Mouse (Mus musculus): ENCODE results near the gene Plg. TPM values are rescaled to one million over a fixed set of nuclear protein-coding genes. Genes with fewer than 3 reads are reported as not detected.
A peak's percentile ranks its signal among the peaks of the same experiment; 100 is the strongest.

The Plg gene
- total RNA-seq, 2 experiments from 2014 or later = not detected

- no peak for DNase-seq (ENCODE audit: low spot score in 2 of 2)
These were observed 6.8 kb downstream of the Plg start for GRCm38 (mm10) chr17:12385049-12385794.

GRCm38 (mm10) chr17:12387781-12388180, 9.4 kb downstream of the Plg start:
- DNase-seq (ENCODE audit: low spot score in 2 of 2) = no peak

- no peak for DNase-seq (ENCODE audit: low spot score in 2 of 2)
These were observed 9.8 kb downstream of the Plg start for GRCm38 (mm10) chr17:12388239-12388638.

- DNase-seq (ENCODE audit: low spot score in 2 of 2) = no peak
These were observed 17.8 kb downstream of the Plg start for GRCm38 (mm10) chr17:12396163-12396677.

GRCm38 (mm10) chr17:12403420-12403819, 25.0 kb downstream of the Plg start:
- DNase-seq (ENCODE audit: low spot score in 2 of 2) = no peak

- DNase-seq (ENCODE audit: low spot score in 2 of 2) = no peak
These were observed 31.0 kb downstream of the Plg start for GRCm38 (mm10) chr17:12409346-12409944.

- DNase-seq (ENCODE audit: low spot score in 2 of 2) = no peak
These were observed 33.9 kb downstream of the Plg start for GRCm38 (mm10) chr17:12412181-12412890.

- no peak for DNase-seq (ENCODE audit: low spot score in 2 of 2)
These were observed 34.5 kb downstream of the Plg start for GRCm38 (mm10) chr17:12412891-12413237.

GRCm38 (mm10) chr17:12415031-12415735, 36.8 kb downstream of the Plg start:
- DNase-seq (ENCODE audit: low spot score in 2 of 2) = no peak

- DNase-seq (ENCODE audit: low spot score in 2 of 2) = no peak
These were observed 37.3 kb downstream of the Plg start for GRCm38 (mm10) chr17:12415741-12416140.

- DNase-seq (ENCODE audit: low spot score in 2 of 2) = peak; percentile 74 to 81
These were observed 38.0 kb downstream of the Plg start for GRCm38 (mm10) chr17:12416250-12416895.

- DNase-seq (ENCODE audit: low spot score in 2 of 2) = no peak
These were observed 41.2 kb downstream of the Plg start for GRCm38 (mm10) chr17:12419491-12420079.

GRCm38 (mm10) chr17:12420886-12421574, 42.6 kb downstream of the Plg start:
- no peak for DNase-seq (ENCODE audit: low spot score in 2 of 2)

- DNase-seq (ENCODE audit: low spot score in 2 of 2) = no peak
These were observed 43.7 kb downstream of the Plg start for GRCm38 (mm10) chr17:12422143-12422542.

- DNase-seq (ENCODE audit: low spot score in 2 of 2) = no peak
These were observed 48.7 kb downstream of the Plg start for GRCm38 (mm10) chr17:12427156-12427555.

- no peak for DNase-seq (ENCODE audit: low spot score in 2 of 2)
These were observed 50.0 kb downstream of the Plg start for GRCm38 (mm10) chr17:12428369-12428768.

GRCm38 (mm10) chr17:12431707-12432106, 53.3 kb downstream of the Plg start:
- peak; percentile 18 to 28 for DNase-seq (ENCODE audit: low spot score in 2 of 2)

GRCm38 (mm10) chr17:12437771-12438170, 59.4 kb downstream of the Plg start:
- no peak for DNase-seq (ENCODE audit: low spot score in 2 of 2)

- DNase-seq (ENCODE audit: low spot score in 2 of 2) = no peak
These were observed 66.2 kb downstream of the Plg start for GRCm38 (mm10) chr17:12444561-12444960.

- DNase-seq (ENCODE audit: low spot score in 2 of 2) = no peak
These were observed 72.8 kb downstream of the Plg start for GRCm38 (mm10) chr17:12451234-12451633.

Data from layer of hippocampus, postnatal 14 days (tissue).